Mouse (Mus musculus): ENCODE data around the gene H2-M9. TPM values are rescaled to one million over a fixed set of nuclear protein-coding genes. Genes with fewer than 3 reads are reported as not detected.

H2-M9 gene
- not detected for total RNA-seq (2021)
- long read RNA-seq, experiment 1: 0 reads
- long read RNA-seq, experiment 2: 0 reads

DNA sequence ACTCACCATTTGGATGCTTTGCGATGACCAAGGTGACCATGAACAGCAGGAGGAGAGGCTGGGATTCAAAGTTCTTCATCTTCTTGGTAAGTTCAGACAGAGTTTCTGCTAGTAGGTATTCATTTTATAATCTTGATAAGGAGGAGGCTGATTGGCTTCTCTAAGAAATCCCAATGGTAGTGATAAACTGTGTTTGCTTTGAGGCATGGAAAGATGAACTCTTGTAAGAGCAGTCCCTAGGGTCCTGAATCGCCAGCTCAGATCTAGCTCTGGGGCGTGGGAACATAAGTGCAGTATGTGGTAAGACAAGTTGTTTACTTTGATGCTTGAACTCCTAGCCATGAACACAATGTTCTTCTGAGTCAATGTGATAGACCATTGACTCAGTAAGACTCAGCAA lies at the start of gene H2-M9:
H2-M9 (minus strand) TSS at position 101 of the 400 bp plus-strand sequence.
- no peak for DNase-seq (ENCODE audit: low spot score in 2 of 2)

DNA sequence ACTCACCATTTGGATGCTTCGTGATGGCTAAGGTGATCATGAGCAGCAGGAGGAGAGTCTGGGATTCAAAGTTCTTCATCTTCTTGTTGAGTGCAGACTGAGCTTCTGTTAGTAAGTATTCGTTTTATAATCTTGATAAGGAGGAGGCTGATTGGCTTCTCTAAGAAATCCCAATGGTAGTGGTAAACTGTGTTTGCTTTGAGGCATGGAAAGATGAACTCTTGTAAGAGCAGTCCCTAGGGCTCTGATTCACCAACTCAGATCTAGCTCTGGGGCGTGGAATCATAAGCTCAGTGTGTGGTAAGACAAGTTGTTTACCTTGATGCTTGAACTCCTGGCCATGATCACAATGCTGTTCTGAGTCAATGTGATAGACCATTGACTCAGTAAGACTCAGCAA lies 29.7 kb upstream of the H2-M9 start, which contains the start of gene H2-M1:
H2-M1 (minus strand) TSS at position 101 of the 400 bp plus-strand sequence.
- no peak for DNase-seq (ENCODE audit: low spot score in 2 of 2)

Other genes with a start within 250 kb of the H2-M9 start
- gene H2-M10.4, start 180.3 kb downstream of the H2-M9 start, total RNA-seq (2021): not detected
- not detected for gene H2-M11, start 95.6 kb downstream of the H2-M9 start, total RNA-seq (2021)
- gene H2-M1, start 29.6 kb upstream of the H2-M9 start, total RNA-seq (2021): not detected
- not detected for gene H2-M10.5, start 130.2 kb upstream of the H2-M9 start, total RNA-seq (2021)
- gene H2-M10.6, start 169.5 kb upstream of the H2-M9 start, total RNA-seq (2021): not detected
- 10 to 100 TPM; 23.5 to 27.1 TPM for gene Trim26, start 194.5 kb upstream of the H2-M9 start, total RNA-seq (2021)
- not detected for gene Trim15, start 224.5 kb upstream of the H2-M9 start, total RNA-seq (2021)
- not detected for gene Trim10, start 226.9 kb upstream of the H2-M9 start, total RNA-seq (2021)
- not detected for gene Trim40, start 247.5 kb upstream of the H2-M9 start, total RNA-seq (2021)

Measured in layer of hippocampus, postnatal 14 days (tissue).